Mouse (Mus musculus): Measurements from ENCODE around the gene Hist4h4.

- TF ChIP-seq CTCF (conservative IDR thresholded peaks at IDR 0.05; ENCODE audit: insufficient read depth, insufficient read length, low read depth, low read length), result no peak
- TF ChIP-seq POLR2A (IDR thresholded peaks at IDR 0.05; ENCODE audit: low read depth, low read length), result no peak
Measured at GRCm38 (mm10) chr6:136795850-136796249, 8.4 kb downstream of the Hist4h4 start.
